In genomic region chr17:63090112-63090511, GRCm38 (mm10) we compare ENCODE assay signal across 29 mouse cellular contexts.
"Had no signal": no experiment of that assay in that cellular context is flagged by ENCODE, and none has a peak within 500 bp of the region (broad histone marks: within the 10 kb centered on the region; RNA-seq: fewer than 3 reads in every experiment).

No protein-coding gene starts in this region.

- H3K4me3 ChIP-seq: embryonic facial prominence, embryonic 10.5 days; embryonic facial prominence, embryonic 12.5 days; embryonic facial prominence, embryonic 13.5 days; embryonic facial prominence, embryonic 15.5 days; erythroblast, embryonic 14.5 days; forebrain, embryonic 10.5 days; forebrain, embryonic 12.5 days; forebrain, embryonic 13.5 days; forebrain, embryonic 15.5 days; gastrocnemius, adult 2 months; heart, adult 2 months had no signal

- H3K9me3 ChIP-seq: embryonic facial prominence, embryonic 10.5 days; embryonic facial prominence, embryonic 12.5 days; embryonic facial prominence, embryonic 13.5 days; embryonic facial prominence, embryonic 15.5 days; forebrain, embryonic 10.5 days; forebrain, embryonic 12.5 days; forebrain, embryonic 13.5 days; forebrain, embryonic 15.5 days had no signal

- H3K27me3 ChIP-seq: embryonic facial prominence, embryonic 12.5 days; embryonic facial prominence, embryonic 13.5 days; embryonic facial prominence, embryonic 15.5 days; forebrain, embryonic 12.5 days; forebrain, embryonic 13.5 days; forebrain, embryonic 15.5 days had no signal

- ATAC-seq: forebrain, embryonic 13.5 days; forebrain, embryonic 14.5 days; forebrain, embryonic 15.5 days; forebrain, embryonic 16.5 days; forebrain, postnatal 0 days had no signal

- H3K4me1 ChIP-seq: embryonic facial prominence, embryonic 10.5 days; embryonic facial prominence, embryonic 12.5 days; embryonic facial prominence, embryonic 15.5 days; forebrain, embryonic 10.5 days; forebrain, embryonic 12.5 days; forebrain, embryonic 13.5 days; forebrain, embryonic 15.5 days had no signal

- H3K4me2 ChIP-seq: embryonic facial prominence, embryonic 12.5 days; embryonic facial prominence, embryonic 13.5 days; embryonic facial prominence, embryonic 15.5 days; forebrain, embryonic 12.5 days; forebrain, embryonic 13.5 days; forebrain, embryonic 15.5 days had no signal

- H3K36me3 ChIP-seq: embryonic facial prominence, embryonic 10.5 days; embryonic facial prominence, embryonic 12.5 days; embryonic facial prominence, embryonic 13.5 days; embryonic facial prominence, embryonic 15.5 days; forebrain, embryonic 10.5 days; forebrain, embryonic 12.5 days; forebrain, embryonic 15.5 days had no signal

- DNase-seq: cerebellum, adult 2 months; cerebellum, adult 8-10 months; cerebellum, adult 9-10 months; cerebellum, adult 9-11 months; cerebellum, postnatal 10 days; cerebellum, postnatal 14 days; cerebellum, postnatal 25 days; cerebellum, postnatal 36 days; embryo, embryonic 11 days; forebrain, postnatal 0 days; gastrocnemius, adult 2 months; gastrocnemius, postnatal 10 days; gastrocnemius, postnatal 14 days; gastrocnemius, postnatal 25 days; gastrocnemius, postnatal 36 days; heart, adult 11 months; heart, adult 18-20 months; heart, adult 2 months had no signal

- H3K27ac ChIP-seq: embryonic facial prominence, embryonic 10.5 days; embryonic facial prominence, embryonic 12.5 days; embryonic facial prominence, embryonic 13.5 days; embryonic facial prominence, embryonic 15.5 days; forebrain, embryonic 10.5 days; forebrain, embryonic 12.5 days; forebrain, embryonic 13.5 days; forebrain, embryonic 15.5 days; gastrocnemius, adult 2 months; heart, adult 2 months had no signal

- H3K9ac ChIP-seq: embryonic facial prominence, embryonic 12.5 days; embryonic facial prominence, embryonic 13.5 days; embryonic facial prominence, embryonic 15.5 days; forebrain, embryonic 12.5 days; forebrain, embryonic 13.5 days; forebrain, embryonic 15.5 days; forebrain, postnatal 0 days had no signal
